Mouse (Mus musculus): ENCODE results near the gene Mfsd4b1. TPM values are rescaled to one million over a fixed set of nuclear protein-coding genes. Genes with fewer than 3 reads are reported as not detected.

Gene Mfsd4b1
- 0.47 TPM in 1 of 4 replicates, not detected in the others for total RNA-seq (2023)

GRCm38 (mm10) chr10:40024554-40025428 is at the start of gene Mfsd4b1:
Mfsd4b1 (minus strand) TSS chr10:40025268.

GRCm38 (mm10) chr10:39986466-39986865 is 38.6 kb downstream of the Mfsd4b1 start, which contains the start of gene Mfsd4b5:
Mfsd4b5 (minus strand) TSS chr10:39986646.

GRCm38 (mm10) chr10:39959761-39960440 is 65.2 kb downstream of the Mfsd4b1 start, which contains the start of gene Mfsd4b3:
Mfsd4b3 (minus strand) TSS chr10:39960153.

Other genes with a start within 250 kb of the Mfsd4b1 start
- gene Mfsd4b4, start 126.0 kb downstream of the Mfsd4b1 start, total RNA-seq (2023) = 3.0 to 3.7 TPM (median 3.4 TPM) in 4 replicates
- 0.33 TPM in 1 of 4 replicates, not detected in the others for gene Mfsd4b2, start 98.3 kb downstream of the Mfsd4b1 start, total RNA-seq (2023)
- not detected in 4 replicates for gene Mfsd4b3, start 65.1 kb downstream of the Mfsd4b1 start, total RNA-seq (2023)
- 0.27 to 0.52 TPM in 2 of 4 replicates, not detected in the others for gene Mfsd4b5, start 38.6 kb downstream of the Mfsd4b1 start, total RNA-seq (2023)
- gene Slc16a10, start 117.0 kb upstream of the Mfsd4b1 start, total RNA-seq (2023) = 9.0 to 13.1 TPM (median 10.1 TPM) in 4 replicates
- gene Rpf2, start 221.8 kb upstream of the Mfsd4b1 start, total RNA-seq (2023) = 16.3 to 22.5 TPM (median 19.1 TPM) in 4 replicates
- 23.2 to 31.2 TPM (median 27.4 TPM) in 4 replicates for gene Gtf3c6, start 232.8 kb upstream of the Mfsd4b1 start, total RNA-seq (2023)

Measured in B cell, adult 62 days (primary cell).